Mouse (Mus musculus) hindbrain, postnatal 0 days (tissue): Measurements from ENCODE around the gene Eed. TPM values are rescaled to one million over a fixed set of nuclear protein-coding genes. Genes with fewer than 3 reads are reported as not detected.

Experiments
- ATAC-seq: fragments of 200-750 bp; cut with Nextera tagmentation; 2 replicates; pipeline ENCODE4 v1.8.0; 2017; ENCODE audit warnings: mild to moderate bottlenecking, moderate TSS enrichment, moderate library complexity
- DNase-seq: peaks from one replicate; pipeline ENCODE4 v3.0.0-alpha.2; 2015; ENCODE audit warnings: low spot score
- H3K27ac ChIP-seq: fragments of 300-500 bp; sonication (generic); 2 replicates; pipeline ENCODE4 v1.5.1; 2014; ENCODE audit warnings: mild to moderate bottlenecking
- H3K27me3 ChIP-seq: fragments of 300-500 bp; sonication (generic); 2 replicates; pipeline ENCODE4 v1.6.1; 2014; ENCODE audit warnings: low read length, mixed read lengths; ENCODE audit not compliant: insufficient read depth
- H3K36me3 ChIP-seq: fragments of 300-500 bp; sonication (generic); 2 replicates; pipeline ENCODE4 v1.6.1; 2014; ENCODE audit warnings: low read length, mixed read lengths; ENCODE audit not compliant: insufficient read depth
- H3K4me1 ChIP-seq: fragments of 300-500 bp; sonication (generic); 2 replicates; pipeline ENCODE4 v1.6.1; 2014; ENCODE audit warnings: antibody characterized with exemption, low read length, mixed read lengths; ENCODE audit not compliant: insufficient read depth
- H3K4me2 ChIP-seq: fragments of 300-500 bp; sonication (generic); 2 replicates; pipeline ENCODE4 v1.6.1; 2014; ENCODE audit warnings: low read depth, mild to moderate bottlenecking, low read length, moderate library complexity, mixed read lengths
- H3K4me3 ChIP-seq: fragments of 300-500 bp; sonication (generic); 2 replicates; pipeline ENCODE4 v1.5.1; 2014; ENCODE audit warnings: low read length
- H3K9ac ChIP-seq: fragments of 300-500 bp; sonication (generic); replicated peaks from 2 replicates; pipeline ENCODE4 v1.6.1; 2014; ENCODE audit warnings: mild to moderate bottlenecking, low read length, moderate library complexity, mixed read lengths
- H3K9me3 ChIP-seq: fragments of 300-500 bp; sonication (generic); 2 replicates; pipeline ENCODE4 v1.6.1; 2016; ENCODE audit warnings: low read length, mixed read lengths
- CTCF ChIP-seq: IDR thresholded peaks from 2 replicates; pipeline ENCODE4 v1.5.1; 2016; ENCODE audit warnings: antibody characterized with exemption, control low read depth, low read depth
- WGBS: fragments of 180-500 bp; shearing (Covaris S2); extraction: QIAGEN DNeasy Blood & Tissue Kit; methylation state at CpG from one replicate; pipeline ENCODE4 v1.1.7; 2014; 5-methylcytosine and 5-hydroxymethylcytosine counted together
- polyA plus RNA-seq: library from polyadenylated mRNA; unstranded; fragments of >200 nt; fragmentation: Nextera tagmentation; extraction: Ambion mirVana; gene quantifications from 2 replicates; pipeline ENCODE4 v1.2.1, GENCODE M21; 2015
- total RNA-seq: library from RNA; depleted of rRNA; stranded (reverse); fragments of >200 nt; gene quantifications from 2 replicates; pipeline ENCODE4 v1.2.3, GENCODE M21; 2014; rRNA removed

Eed gene
- total RNA-seq: 9.5 and 21.9 TPM in 2 replicates
- polyA plus RNA-seq: 20.6 and 23.2 TPM in 2 replicates

- Histone ChIP-seq H3K4me2 (peak within 1 kb of the TSS; percentile 87), H3K9me3 (no peaks in the 10 kb centered on the region), H3K27me3 (no peaks in the 10 kb centered on the region), H3K27ac (peak within 1 kb of the TSS; percentile 97), H3K9ac (peak within 1 kb of the TSS; percentile 85), H3K36me3 (0 out of 2 replicates have a peak, but pooled peaks cover 5% of the 10 kb centered on the region), H3K4me1 (peaks cover 9% of the 10 kb centered on the region; the same call in 1 of the 2 replicates), H3K4me3 (peak within 1 kb of the TSS; percentile 68)
- TF ChIP-seq CTCF: peak; percentile 20; the same call in 1 of the 2 replicates
- WGBS: under 1% methylated on average over 75 of the region's 87 CpGs
- ATAC-seq: peak; percentile 92
- DNase-seq: peak; percentile 98
Measured at GRCm38 (mm10) chr7:89980485-89981422, at the start of gene Eed. Gene Eed (minus strand): TSS chr7:89980983.

GRCm38 (mm10) chr7:90029548-90030485 lies 49.0 kb upstream of the Eed start:
- H3K4me2 ChIP-seq: peak overlapping the region; percentile 41
- WGBS: 30% methylated on average over 20 of the region's 20 CpGs
- H3K27ac ChIP-seq: peak overlapping the region; percentile 85
- ATAC-seq: peak; percentile 60
- no peaks in the 10 kb centered on the region for H3K36me3 ChIP-seq
- no peak overlapping the region for H3K4me3 ChIP-seq
- peaks cover 15% of the 10 kb centered on the region for H3K4me1 ChIP-seq
- TF ChIP-seq CTCF: no peak
- H3K9ac ChIP-seq: peak overlapping the region; percentile 6
- H3K27me3 ChIP-seq: no peaks in the 10 kb centered on the region
- DNase-seq: peak; percentile 38
- H3K9me3 ChIP-seq: no peaks in the 10 kb centered on the region

DNA sequence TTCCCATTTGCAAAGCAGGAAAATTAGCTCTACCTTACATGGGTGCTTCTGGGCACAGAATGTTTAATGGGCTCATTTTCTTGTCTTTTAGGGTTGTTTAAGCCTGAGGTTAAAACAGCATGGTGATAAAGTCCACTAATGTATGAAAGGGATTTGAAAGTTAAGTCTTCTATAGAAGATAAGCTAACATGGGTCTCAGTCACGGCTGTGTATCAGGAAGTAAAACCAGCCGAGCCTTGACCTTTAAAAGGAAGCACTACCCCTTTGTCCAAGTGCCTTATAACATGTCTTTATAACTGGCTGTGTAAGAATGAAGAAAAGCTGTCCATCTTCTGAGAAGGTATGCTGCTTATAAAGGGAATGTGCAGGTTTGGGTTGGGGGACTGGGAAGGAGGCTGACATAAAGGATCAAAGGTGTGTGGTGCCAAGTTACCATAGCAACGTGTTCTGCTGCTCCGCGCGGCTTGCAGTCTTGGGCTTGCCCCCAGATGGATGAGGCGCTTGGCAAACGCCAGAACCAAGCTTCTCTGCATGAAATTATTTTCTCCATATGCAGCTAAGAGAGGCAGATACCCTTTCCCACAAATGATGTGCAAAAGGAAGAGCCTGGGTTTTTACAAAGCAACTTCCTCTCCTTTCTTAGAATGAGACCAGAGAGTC lies 48.2 kb upstream of the Eed start:
- TF ChIP-seq CTCF: no peak
- Histone ChIP-seq H3K4me2 (peak overlapping the region; percentile 41), H3K9me3 (no peaks in the 10 kb centered on the region), H3K36me3 (no peaks in the 10 kb centered on the region), H3K9ac (peak overlapping the region; percentile 6; the same call in 1 of the 2 replicates), H3K4me3 (no peak overlapping the region), H3K4me1 (peaks cover 15% of the 10 kb centered on the region), H3K27me3 (no peaks in the 10 kb centered on the region), H3K27ac (peak overlapping the region; percentile 85)
- 3% methylated on average over 8 of the region's 8 CpGs for WGBS
- ATAC-seq: peak; percentile 92
- peak; percentile 92 for DNase-seq

DNA sequence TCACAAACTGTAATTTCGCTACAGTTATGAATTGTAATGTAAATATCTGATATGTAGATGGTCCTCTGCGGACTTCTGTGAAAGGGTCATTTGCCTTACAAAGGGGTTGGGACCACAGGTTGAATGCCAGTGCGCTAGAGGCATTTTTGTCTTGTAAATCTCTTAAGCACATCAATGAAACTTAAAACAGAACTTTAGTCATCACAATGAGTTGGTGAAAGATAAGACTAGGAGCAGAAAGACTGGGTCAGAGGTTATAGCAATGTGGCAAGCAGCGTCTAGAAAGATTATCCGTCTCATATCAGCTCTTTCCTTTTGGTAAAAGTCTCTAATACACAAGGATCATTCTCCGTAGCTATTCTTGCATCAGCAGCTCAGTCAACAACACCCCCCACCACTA lies 44.2 kb upstream of the Eed start:
- Histone ChIP-seq H3K27ac (no peak overlapping the region), H3K4me1 (peaks cover 5% of the 10 kb centered on the region), H3K9me3 (no peaks in the 10 kb centered on the region), H3K9ac (no peak overlapping the region), H3K36me3 (no peaks in the 10 kb centered on the region), H3K4me3 (no peak overlapping the region), H3K4me2 (no peak overlapping the region), H3K27me3 (no peaks in the 10 kb centered on the region)
- TF ChIP-seq CTCF: no peak
- ATAC-seq (no peak), DNase-seq (no peak)
- WGBS: 54% methylated on average over 6 of the region's 6 CpGs

DNA sequence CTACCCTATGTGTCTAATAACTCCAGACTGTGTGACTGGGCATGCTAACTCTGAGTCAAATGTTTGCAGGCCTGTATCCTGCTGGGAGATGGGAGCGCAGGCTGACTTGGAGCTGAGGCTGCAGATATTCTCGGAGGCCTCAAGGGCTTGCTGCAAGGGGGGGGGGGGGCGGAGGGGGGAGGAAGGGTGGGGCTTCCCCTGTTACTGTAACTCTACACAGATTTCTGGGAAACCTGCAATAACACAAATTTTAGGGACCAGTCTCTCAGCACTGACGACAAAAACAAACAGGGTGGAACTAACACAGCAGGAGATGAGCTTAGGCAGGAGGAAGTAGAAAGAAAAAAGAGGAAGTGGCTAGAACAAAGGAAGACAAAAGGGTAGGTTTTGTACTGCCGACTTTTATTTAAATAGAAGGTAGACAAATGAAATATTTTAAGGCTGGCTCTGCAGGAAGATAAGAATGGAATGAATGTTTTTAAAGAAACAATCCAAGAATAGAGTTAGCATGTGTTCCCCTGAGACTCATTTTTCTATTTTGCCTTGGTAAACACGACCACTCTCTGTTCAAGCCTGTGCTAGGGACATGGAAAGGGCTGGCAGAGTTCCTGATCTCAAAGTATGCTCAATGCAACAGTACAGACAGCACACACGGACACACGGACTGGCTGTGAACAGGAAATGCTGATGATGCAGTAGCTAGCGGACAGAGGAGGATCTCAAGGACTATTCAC lies 42.4 kb upstream of the Eed start:
- DNase-seq (no peak), ATAC-seq (0 out of 2 replicates have a peak, but pooled peaks have one; percentile 43)
- WGBS: 45% methylated on average over 8 of the region's 9 CpGs
- H3K4me1 ChIP-seq: no peaks in the 10 kb centered on the region
- H3K36me3 ChIP-seq: no peaks in the 10 kb centered on the region
- H3K4me3 ChIP-seq: no peak overlapping the region
- H3K27me3 ChIP-seq: no peaks in the 10 kb centered on the region
- no peak overlapping the region for H3K9ac ChIP-seq
- no peak overlapping the region for H3K4me2 ChIP-seq
- no peak overlapping the region; the same call in 1 of the 2 replicates for H3K27ac ChIP-seq
- H3K9me3 ChIP-seq: no peaks in the 10 kb centered on the region
- TF ChIP-seq CTCF: no peak
